Mouse (Mus musculus) limb, embryonic 10.5 days (tissue): ENCODE measurements at regions not wholly inside any gene's neighbourhood (a gene's known extent, or its start where the extent isn't known, plus 50 kb on each side); places are given as distances from the start of the nearest gene placed in this dataset.
A peak's percentile ranks its signal among the peaks of the same experiment; 100 is the strongest.

Source experiments
- DNase-seq: peaks from one replicate; pipeline ENCODE4 v3.0.0-alpha.2; 2017; ENCODE audit warnings: low spot score
- H3K27ac ChIP-seq: fragments of 300-500 bp; sonication (generic); 2 replicates; pipeline ENCODE4 v1.5.1; 2016; ENCODE audit warnings: mild to moderate bottlenecking
- H3K27me3 ChIP-seq: fragments of 300-500 bp; sonication (generic); 2 replicates; pipeline ENCODE4 v1.6.1; 2016; ENCODE audit warnings: low read depth, mild to moderate bottlenecking; ENCODE audit not compliant: poor library complexity, severe bottlenecking
- H3K36me3 ChIP-seq: fragments of 300-500 bp; sonication (generic); 2 replicates; pipeline ENCODE4 v1.6.1; 2016; ENCODE audit warnings: mild to moderate bottlenecking, moderate library complexity
- H3K4me1 ChIP-seq: fragments of 300-500 bp; sonication (generic); 2 replicates; pipeline ENCODE4 v1.6.1; 2016
- H3K4me3 ChIP-seq: fragments of 300-500 bp; sonication (generic); 2 replicates; pipeline ENCODE4 v1.5.1; 2016; ENCODE audit warnings: mild to moderate bottlenecking, moderate library complexity
- H3K9me3 ChIP-seq: fragments of 300-500 bp; sonication (generic); replicated peaks from 2 replicates; pipeline ENCODE4 v1.6.1; 2016; ENCODE audit warnings: mild to moderate bottlenecking
- WGBS: fragments of 180-500 bp; shearing (Covaris S2); methylation state at CpG from one replicate; pipeline ENCODE4 v1.1.7; 2016; 5-methylcytosine and 5-hydroxymethylcytosine counted together

GRCm38 (mm10) chr13:84052221-84052620, 169.9 kb upstream of the Tmem161b start:
- Histone ChIP-seq H3K4me1 (no peaks in the 10 kb centered on the region), H3K27me3 (no peaks in the 10 kb centered on the region), H3K9me3 (no peaks in the 10 kb centered on the region), H3K36me3 (no peaks in the 10 kb centered on the region), H3K4me3 (no peak overlapping the region), H3K27ac (no peak overlapping the region)
- 78% methylated on average over 1 of the region's 1 CpGs for WGBS
- no peak for DNase-seq

- Histone ChIP-seq H3K27me3 (peaks cover 15% of the 10 kb centered on the region; the same call in 1 of the 2 replicates), H3K4me1 (peaks cover 9% of the 10 kb centered on the region), H3K9me3 (no peaks in the 10 kb centered on the region), H3K4me3 (no peak overlapping the region), H3K27ac (no peak overlapping the region), H3K36me3 (no peaks in the 10 kb centered on the region)
- DNase-seq, result no peak
- WGBS, result 74% methylated on average over 7 of the region's 7 CpGs
Observed at GRCm38 (mm10) chr13:84054956-84055355, 167.1 kb upstream of the Tmem161b start.

DNA sequence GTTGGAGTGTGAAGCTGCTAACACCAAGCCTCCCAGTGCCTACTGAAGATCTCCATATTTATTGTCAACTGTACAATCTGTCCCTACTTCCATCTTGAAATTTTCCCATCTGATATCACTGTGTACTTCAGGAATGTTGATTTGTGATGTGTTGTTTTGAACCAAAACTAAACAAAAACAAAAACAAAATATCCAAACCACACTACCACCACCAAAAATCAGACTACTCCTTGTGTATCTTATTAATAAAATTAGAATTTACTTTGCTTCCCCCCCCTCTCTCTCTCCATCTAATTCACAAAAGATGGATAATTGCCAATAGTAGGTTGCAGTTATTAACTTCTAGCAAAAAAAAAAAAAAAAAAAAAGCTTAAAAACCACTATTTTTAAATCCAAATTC, 166.5 kb upstream of the Tmem161b start:
- no peaks in the 10 kb centered on the region for H3K36me3 ChIP-seq
- H3K27me3 ChIP-seq, result peaks cover 22% of the 10 kb centered on the region; the same call in 1 of the 2 replicates
- H3K27ac ChIP-seq, result no peak overlapping the region
- no peak for DNase-seq
- H3K4me3 ChIP-seq, result no peak overlapping the region
- no peaks in the 10 kb centered on the region for H3K9me3 ChIP-seq
- H3K4me1 ChIP-seq, result peaks cover 9% of the 10 kb centered on the region

DNA sequence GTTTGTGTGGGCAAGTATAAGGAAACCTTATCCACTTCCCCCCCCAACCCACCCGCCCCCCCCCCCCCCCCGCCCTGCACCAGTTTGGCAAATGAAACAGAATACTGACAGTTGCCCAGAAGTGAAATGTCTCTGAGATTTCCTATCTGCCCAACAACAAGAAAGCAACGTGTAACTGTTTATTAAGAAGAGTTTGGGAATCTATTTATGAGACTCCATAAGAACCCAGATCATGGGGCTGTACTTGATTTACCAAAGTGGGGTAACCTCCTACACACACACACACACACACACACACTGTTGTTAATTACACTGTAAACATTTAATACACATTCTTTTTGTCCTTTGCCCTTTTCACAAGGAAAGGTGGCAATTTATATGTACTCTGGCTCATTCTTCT, 165.6 kb upstream of the Tmem161b start:
- Histone ChIP-seq H3K36me3 (no peaks in the 10 kb centered on the region), H3K4me3 (no peak overlapping the region), H3K9me3 (no peaks in the 10 kb centered on the region), H3K27me3 (peaks cover 27% of the 10 kb centered on the region; the same call in 1 of the 2 replicates), H3K4me1 (peaks cover 9% of the 10 kb centered on the region), H3K27ac (no peak overlapping the region)
- no peak for DNase-seq
- WGBS, result 83% methylated on average over 3 of the region's 3 CpGs

DNA sequence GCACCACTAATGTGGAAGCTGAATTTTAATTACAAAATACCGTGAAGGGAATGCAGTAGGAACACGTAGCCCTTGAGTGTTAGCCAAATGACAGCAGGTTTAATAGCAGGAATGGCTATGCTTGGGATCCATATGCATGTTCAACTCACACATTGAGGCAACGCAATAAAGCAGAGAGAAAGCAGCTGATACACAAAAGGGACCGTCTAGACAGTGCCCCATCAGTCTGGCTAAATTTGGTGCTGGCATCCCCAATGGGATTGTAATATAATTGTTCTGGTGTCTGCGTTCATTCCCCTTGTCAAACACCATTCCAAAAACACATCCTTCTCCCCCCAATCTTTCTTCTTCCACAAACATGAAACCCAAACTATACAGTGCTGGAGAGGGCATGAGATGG, 165.1 kb upstream of the Tmem161b start:
- no peaks in the 10 kb centered on the region for H3K9me3 ChIP-seq
- H3K36me3 ChIP-seq, result no peaks in the 10 kb centered on the region
- H3K4me3 ChIP-seq, result no peak overlapping the region
- no peak overlapping the region for H3K27ac ChIP-seq
- WGBS, result 87% methylated on average over 5 of the region's 5 CpGs
- no peak for DNase-seq
- peaks cover 27% of the 10 kb centered on the region; the same call in 1 of the 2 replicates for H3K27me3 ChIP-seq
- peaks cover 9% of the 10 kb centered on the region for H3K4me1 ChIP-seq

DNA sequence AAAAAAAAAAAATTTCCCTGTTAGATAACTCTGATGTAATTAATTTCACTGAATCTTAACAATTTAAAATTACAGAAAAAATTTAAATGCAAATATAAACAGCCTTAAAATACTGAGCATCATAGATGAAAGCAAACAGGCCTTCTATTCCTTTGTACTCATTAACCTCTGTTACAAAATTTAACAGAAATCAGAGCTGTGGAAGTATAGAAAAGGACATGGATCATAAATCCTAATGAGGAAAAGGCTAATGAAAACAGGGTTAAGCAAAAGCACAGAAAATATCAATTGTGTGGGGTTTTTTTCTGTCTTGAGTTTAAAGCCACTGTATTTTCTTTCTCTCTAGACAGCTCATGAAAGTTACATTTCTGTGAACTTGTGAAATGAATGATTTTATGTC, 164.6 kb upstream of the Tmem161b start:
- H3K9me3 ChIP-seq, result no peaks in the 10 kb centered on the region
- H3K27me3 ChIP-seq, result peaks cover 27% of the 10 kb centered on the region; the same call in 1 of the 2 replicates
- DNase-seq, result no peak
- H3K36me3 ChIP-seq, result no peaks in the 10 kb centered on the region
- H3K27ac ChIP-seq, result no peak overlapping the region
- no peak overlapping the region for H3K4me3 ChIP-seq
- H3K4me1 ChIP-seq, result peaks cover 9% of the 10 kb centered on the region

DNA sequence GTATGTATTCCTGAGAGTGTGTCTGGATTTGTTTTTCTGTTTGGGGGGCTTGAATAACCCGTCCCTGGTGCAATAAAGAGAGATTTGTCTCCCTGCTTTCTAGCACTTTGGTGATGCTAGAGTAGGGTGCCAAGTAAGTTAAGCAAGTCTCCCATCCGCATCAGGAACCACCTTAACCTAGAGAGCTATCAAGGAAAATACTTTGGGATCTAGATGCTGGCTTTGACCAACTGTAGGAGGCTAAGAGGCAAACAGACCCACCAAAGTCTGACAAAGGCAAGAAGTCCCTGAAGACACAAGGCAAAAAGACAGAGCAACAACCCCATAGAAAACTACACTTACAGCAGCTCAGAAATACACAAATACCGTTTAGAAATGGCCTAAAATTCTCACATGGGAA, 163.8 kb upstream of the Tmem161b start:
- Histone ChIP-seq H3K36me3 (no peaks in the 10 kb centered on the region), H3K9me3 (no peaks in the 10 kb centered on the region), H3K27me3 (peaks cover 27% of the 10 kb centered on the region; the same call in 1 of the 2 replicates), H3K4me3 (no peak overlapping the region), H3K4me1 (peaks cover 9% of the 10 kb centered on the region), H3K27ac (no peak overlapping the region)
- WGBS, result 75% methylated on average over 3 of the region's 3 CpGs
- DNase-seq, result no peak

DNA sequence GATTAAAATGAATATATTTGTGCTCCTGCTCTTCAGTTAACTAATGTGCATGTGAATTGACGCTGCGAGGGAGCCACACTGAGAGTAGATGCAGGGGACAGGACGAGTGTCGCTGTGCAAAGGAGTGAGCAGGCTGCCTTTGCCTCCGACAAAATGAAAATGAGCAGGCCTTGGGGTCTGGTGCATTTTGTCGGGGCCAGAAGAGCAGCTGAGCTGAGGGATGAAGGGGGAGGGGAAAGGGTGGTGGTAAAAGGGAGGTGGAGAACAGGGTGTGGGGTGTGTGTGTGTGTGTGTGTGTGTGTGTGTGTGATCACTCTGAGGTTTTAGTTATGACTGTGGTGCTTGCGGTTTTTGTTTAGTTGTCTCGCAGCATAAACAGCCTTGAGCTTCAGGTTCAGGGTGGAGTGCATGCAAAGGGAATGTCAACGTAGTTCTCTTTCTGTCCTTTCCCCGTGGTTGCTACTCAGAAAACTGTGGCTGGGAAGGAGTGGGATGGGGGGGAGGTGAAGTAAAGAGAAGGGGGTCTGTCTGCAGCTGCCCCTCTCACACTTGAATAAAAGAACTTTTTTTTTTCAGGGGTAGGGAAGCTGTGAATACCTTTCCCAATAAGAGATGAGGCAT, 163.0 kb upstream of the Tmem161b start:
- DNase-seq, result peak; percentile 36
- Histone ChIP-seq H3K9me3 (no peaks in the 10 kb centered on the region), H3K4me1 (peaks cover 9% of the 10 kb centered on the region), H3K36me3 (no peaks in the 10 kb centered on the region), H3K27ac (peak overlapping the region; percentile 12; the same call in 1 of the 2 replicates), H3K27me3 (peaks cover 27% of the 10 kb centered on the region; the same call in 1 of the 2 replicates), H3K4me3 (peak overlapping the region; percentile 12; the same call in 1 of the 2 replicates)
- WGBS, result 12% methylated on average over 10 of the region's 10 CpGs

DNA sequence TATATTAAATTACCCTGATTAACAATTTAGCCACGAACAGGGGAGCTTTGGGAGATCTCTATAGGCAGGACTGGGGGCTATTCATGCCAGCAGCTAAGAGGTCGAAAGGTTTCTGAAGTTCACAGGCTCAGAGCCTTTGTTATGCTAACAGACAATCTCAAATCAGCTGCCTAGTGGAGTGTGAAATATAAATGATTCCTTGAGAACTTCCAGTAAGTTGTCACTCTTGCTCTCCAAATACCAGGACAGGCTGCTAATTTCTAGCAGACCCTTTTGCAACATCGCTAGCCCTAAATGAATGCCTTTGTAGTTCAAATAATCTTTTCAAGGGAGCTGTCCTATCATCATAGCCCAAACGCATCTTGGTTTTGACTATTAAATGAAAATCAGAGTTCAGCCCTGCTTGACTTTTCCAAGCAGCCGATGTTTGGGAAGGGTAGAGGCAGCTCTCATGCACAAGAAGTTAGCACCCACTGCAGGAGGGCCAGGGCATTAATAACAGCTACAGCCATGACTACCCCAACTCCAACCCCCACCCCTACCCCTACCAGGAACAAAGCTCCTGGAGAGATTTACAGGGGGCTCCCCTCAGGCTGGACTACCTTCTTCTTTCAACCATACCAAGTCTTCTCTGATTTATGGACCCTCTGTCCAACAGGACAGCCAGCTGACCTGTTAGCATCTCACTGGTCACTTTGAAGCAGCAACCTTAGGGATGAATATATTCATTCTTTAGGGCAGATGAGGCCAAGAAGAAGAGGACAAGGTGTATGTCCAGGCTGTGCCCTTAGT, 162.2 kb upstream of the Tmem161b start:
- H3K27me3 ChIP-seq, result peaks cover 27% of the 10 kb centered on the region; the same call in 1 of the 2 replicates
- 11% methylated on average over 5 of the region's 5 CpGs for WGBS
- peaks cover 9% of the 10 kb centered on the region for H3K4me1 ChIP-seq
- no peaks in the 10 kb centered on the region for H3K36me3 ChIP-seq
- no peaks in the 10 kb centered on the region for H3K9me3 ChIP-seq
- DNase-seq, result no peak
- H3K4me3 ChIP-seq, result no peak overlapping the region
- no peak overlapping the region for H3K27ac ChIP-seq

GRCm38 (mm10) chr13:84060453-84060834, 161.7 kb upstream of the Tmem161b start:
- peaks cover 9% of the 10 kb centered on the region for H3K4me1 ChIP-seq
- H3K9me3 ChIP-seq, result no peaks in the 10 kb centered on the region
- no peak for DNase-seq
- no peaks in the 10 kb centered on the region for H3K36me3 ChIP-seq
- H3K27me3 ChIP-seq, result peaks cover 27% of the 10 kb centered on the region; the same call in 1 of the 2 replicates
- WGBS, result 80% methylated on average over 3 of the region's 3 CpGs
- no peak overlapping the region for H3K27ac ChIP-seq
- H3K4me3 ChIP-seq, result no peak overlapping the region

DNA sequence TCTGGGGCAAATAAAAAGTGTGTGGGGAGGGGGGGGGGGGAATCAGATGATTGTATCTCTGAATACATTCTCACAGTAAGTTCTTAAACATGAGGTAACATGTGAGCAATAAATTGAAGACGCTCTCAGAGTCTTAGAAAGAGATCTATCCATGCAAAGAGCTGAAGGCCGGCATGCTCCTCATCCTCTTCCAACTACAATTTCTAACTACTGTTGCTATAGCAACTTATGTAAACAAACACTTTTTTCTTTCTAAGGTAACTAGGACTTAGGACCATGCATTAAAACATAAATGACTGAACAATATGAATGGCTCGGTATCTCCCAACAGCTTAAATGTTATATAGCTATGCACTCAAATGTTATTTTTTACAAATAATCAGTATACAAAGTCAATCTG, 161.2 kb upstream of the Tmem161b start:
- no peak for DNase-seq
- 86% methylated on average over 3 of the region's 3 CpGs for WGBS
- H3K36me3 ChIP-seq, result no peaks in the 10 kb centered on the region
- no peak overlapping the region for H3K27ac ChIP-seq
- H3K27me3 ChIP-seq, result peaks cover 27% of the 10 kb centered on the region; the same call in 1 of the 2 replicates
- H3K4me1 ChIP-seq, result peaks cover 9% of the 10 kb centered on the region
- H3K4me3 ChIP-seq, result no peak overlapping the region
- H3K9me3 ChIP-seq, result no peaks in the 10 kb centered on the region

- Histone ChIP-seq H3K27me3 (peaks cover 30% of the 10 kb centered on the region; the same call in 1 of the 2 replicates), H3K27ac (no peak overlapping the region), H3K9me3 (no peaks in the 10 kb centered on the region), H3K36me3 (no peaks in the 10 kb centered on the region), H3K4me3 (no peak overlapping the region), H3K4me1 (peaks cover 9% of the 10 kb centered on the region)
- no peak for DNase-seq
- 60% methylated on average over 7 of the region's 7 CpGs for WGBS
Observed at GRCm38 (mm10) chr13:84061820-84062480, 160.1 kb upstream of the Tmem161b start.

DNA sequence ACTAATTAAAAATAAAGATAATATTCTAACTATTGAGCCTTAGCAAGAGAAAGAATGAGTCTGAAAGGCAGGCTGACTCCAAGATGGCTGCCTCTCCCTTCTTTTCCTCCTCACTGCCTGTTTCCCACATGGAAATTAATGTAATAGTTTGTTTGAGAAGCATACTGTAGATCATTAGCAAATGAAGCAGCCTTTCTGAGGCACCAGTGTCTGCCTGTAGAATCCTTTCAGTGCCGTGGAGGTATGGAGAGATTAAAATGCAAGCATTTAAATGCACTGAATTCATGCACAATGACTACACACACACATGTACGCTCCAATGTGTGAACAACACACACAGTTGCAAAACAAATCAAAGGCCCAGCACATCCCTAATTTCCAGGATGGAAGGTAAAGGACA, 159.5 kb upstream of the Tmem161b start:
- Histone ChIP-seq H3K27me3 (peaks cover 30% of the 10 kb centered on the region; the same call in 1 of the 2 replicates), H3K27ac (no peak overlapping the region), H3K4me3 (no peak overlapping the region), H3K36me3 (no peaks in the 10 kb centered on the region), H3K9me3 (no peaks in the 10 kb centered on the region), H3K4me1 (peaks cover 9% of the 10 kb centered on the region)
- 83% methylated on average over 2 of the region's 2 CpGs for WGBS
- DNase-seq, result no peak
